Mouse (Mus musculus): ENCODE measurements at regions not wholly inside any gene's neighbourhood (a gene's known extent, or its start where the extent isn't known, plus 50 kb on each side); places are given as distances from the start of the nearest gene placed in this dataset.
"Not testable (repeated sequence)": the region's sequence is repeated elsewhere in the genome, so short reads cannot be mapped to it uniquely, and the experiment has no call there.

DNA sequence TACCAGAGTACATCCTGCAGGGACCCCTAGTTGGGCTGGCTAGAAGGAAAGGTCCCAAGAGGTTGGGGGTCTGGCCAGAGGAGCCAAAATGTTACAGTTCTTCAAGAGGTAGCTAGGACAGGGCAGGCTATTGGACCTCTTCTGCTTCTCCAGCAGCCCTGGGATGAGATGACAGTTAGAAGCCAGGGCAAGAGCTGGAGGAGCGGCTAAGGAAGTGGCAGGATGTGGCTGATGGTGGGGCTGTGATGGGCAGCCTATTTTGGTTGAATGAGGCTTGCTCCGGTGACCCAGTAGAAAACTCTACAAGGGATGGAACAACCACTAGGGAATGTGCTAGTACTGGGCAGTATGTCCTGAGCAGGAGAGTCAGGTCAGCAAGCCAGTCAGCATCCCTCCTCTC lies 82.8 kb downstream of the Ddx11 start:
- DNase-seq (ENCODE audit: low read depth, low spot score), result no peak

DNA sequence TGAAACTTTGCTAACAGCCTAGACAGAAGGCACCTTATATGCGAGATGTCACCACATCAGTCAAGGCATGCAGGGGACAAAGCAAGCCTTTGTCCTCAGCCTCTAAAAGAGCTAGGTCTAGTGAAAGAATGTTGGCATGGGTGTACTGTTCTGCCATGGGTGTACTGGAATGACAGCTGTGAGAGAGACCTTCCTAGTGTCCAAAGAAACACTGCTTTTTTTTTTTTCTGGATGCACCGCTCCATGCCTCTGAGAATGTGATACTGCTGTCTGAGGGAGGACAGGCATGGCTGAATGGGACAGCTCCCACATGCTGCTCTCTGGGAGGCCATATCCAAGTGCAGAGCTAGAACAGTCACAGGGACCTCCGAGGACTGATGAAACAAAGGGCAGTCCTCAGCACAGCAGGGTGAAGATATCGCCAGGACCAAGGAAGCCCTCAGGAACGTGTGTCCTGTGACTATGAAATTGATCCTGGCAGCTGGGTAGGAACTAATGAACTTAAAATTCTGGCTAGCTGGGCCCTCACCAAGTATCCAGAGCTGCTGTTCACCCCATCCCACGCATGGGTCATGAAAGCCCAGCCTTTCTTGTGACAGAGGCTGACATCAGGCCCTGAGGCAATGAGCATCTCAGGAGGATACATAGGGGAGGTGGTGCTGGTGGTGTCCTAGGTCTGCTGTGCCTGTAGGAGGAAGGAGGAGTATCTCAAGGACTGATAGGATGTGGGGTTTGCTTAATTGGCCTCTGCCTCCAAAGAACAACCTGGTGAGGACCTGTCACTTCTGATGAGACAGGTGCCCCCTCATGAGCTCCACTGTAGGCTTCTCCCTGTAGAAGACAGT lies 84.6 kb downstream of the Ddx11 start:
- DNase-seq (ENCODE audit: low read depth, low spot score), result not testable (repeated sequence)

DNA sequence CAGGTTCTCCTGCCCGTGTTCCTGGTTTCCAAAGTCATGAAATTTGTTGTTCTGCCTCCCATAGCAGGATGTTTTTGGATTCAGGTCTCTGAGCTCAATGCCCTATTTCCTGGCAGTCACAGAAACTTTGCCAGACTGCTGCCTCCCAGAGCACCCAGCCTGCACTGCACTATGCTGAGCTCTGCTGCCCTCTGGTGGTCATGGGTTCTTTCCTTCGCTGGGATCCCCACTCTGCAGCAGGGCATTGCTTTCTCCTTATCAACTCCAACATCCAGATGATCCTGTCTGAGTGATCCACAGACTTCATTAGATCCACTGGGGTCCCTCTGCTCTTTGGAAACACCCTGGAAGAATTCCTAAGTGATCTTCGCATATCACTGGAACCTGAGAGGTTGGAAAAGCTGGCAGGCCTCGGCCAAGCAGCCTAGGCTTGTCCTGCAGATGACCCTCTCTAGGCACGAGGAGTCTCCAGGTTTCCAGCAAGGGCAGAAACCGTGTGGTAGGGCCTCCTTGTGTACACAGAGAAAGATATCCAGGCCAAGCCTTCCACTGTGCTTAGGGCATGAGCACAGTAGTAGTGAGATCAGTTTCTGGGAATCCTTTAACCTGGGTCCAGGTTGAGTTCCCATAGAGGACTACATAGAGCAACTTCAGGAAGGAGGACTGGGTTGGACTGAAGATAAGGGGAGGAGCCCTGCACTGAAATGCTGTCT lies 85.6 kb downstream of the Ddx11 start:
- DNase-seq (ENCODE audit: low read depth, low spot score), result not testable (repeated sequence)

DNA sequence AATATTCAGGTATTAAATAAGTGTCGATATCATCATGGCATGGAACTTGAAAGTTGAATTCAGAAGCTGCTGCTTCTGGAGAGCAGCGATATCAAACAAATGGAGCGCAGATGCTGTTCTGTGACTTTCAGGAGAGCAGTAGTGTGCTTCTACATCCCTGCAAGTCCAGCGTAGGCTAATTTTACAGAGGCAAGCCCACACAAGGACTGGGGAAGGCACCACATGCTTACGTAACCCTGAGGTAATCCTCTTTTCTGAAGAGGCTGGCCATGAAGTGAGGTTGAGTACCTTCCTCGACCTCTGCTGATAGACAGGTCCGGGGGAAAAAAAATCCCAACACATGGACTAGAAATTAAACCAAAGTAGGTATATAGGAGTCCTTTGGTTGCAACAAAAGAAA lies 88.2 kb downstream of the Ddx11 start:
- no peak for DNase-seq (ENCODE audit: low read depth, low spot score)

DNA sequence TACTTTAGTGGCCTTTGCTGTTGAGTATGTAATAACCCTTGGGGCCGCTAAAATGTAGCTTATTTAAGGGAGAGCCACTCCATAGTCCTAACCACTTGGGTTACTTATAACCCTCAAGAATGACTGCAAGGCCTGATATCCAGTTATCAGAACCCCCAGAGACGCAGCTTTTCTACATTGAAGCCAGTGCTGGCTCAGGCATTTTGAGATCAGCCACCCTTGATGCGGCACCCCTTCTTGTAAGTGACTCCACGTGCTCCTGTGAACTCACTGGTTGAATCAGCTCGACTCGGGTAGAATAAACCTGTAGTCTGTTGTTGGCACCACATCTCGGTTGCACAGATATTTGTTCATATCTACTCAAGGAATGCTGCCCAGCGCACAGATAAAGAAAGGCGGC lies 89.3 kb downstream of the Ddx11 start:
- no peak for DNase-seq (ENCODE audit: low read depth, low spot score)

DNA sequence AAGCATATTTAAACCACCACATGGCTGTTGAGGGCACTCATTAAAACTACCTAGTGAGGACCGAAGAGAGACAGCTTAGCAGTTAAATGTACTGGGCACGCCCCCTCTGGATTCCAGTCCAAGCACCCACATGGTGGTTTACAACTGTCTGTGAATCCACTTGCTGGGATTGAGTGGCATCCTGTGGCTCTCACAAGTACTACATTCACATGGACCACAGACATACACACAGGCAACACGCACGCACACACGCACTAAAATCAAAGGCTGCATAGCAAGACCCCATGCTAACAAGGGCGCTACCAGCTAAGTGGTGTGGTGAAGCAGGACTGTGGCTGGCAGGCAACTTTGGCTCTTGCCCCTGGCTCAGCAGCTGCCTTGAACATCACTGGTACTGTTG lies 95.0 kb downstream of the Ddx11 start:
- DNase-seq (ENCODE audit: low read depth, low spot score), result no peak

DNA sequence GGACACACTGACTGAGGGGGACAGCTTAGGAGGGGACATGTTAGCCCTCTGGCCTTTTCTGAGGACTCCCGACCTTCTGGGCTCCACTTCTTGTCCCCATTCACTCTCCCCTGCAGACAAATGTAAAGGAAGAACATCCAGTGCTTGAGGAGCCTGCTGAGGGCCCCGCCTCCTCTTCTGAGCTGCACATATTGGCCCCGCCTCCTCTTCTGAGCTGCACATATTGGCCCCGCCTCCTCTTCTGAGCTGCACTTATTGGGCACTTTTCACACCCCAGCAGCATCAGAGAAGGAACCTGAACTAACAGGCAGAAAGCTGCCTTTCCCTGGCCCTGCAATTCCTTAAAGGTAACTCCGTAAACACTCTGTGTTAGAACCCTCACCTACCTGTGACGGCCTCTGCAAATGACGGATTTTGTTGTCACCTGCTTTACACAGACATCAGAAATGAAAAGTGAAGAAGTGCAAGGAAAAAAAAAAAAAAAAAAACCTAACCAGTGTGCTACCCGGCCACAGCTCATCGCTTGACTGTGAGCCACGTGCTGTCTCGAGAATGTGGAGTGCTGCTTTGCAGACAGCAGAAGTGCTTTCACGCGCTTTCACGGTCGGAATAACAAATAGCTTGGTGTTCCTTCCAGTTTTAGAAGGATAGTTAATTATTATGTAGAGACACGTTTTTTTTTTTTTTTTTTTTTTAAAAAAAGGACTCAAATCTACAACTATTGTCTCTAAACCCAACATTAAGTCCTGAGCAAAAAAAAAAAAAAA lies 96.5 kb downstream of the Ddx11 start:
- DNase-seq (ENCODE audit: low read depth, low spot score), result no peak

DNA sequence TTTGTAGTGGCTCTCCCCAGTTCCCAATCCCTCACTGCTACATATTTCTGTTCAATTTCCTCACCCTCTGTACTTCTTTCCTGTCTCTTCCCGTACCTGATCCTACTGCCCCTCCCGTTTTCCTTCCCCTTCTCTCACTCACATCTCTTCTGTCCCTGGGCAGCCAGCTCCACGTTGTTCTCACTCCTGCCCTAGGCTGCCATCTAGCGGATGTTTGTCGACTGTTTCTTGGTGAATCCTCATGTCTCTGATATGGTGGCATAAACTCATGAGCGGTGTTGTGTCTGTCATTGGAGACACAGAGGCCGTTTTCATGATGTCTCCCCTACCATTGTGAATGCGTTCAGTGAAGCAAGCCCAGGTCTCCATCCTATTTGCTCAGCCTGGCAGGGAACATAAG lies 97.9 kb downstream of the Ddx11 start:
- peak; percentile 83 for DNase-seq (ENCODE audit: low read depth, low spot score)

DNA sequence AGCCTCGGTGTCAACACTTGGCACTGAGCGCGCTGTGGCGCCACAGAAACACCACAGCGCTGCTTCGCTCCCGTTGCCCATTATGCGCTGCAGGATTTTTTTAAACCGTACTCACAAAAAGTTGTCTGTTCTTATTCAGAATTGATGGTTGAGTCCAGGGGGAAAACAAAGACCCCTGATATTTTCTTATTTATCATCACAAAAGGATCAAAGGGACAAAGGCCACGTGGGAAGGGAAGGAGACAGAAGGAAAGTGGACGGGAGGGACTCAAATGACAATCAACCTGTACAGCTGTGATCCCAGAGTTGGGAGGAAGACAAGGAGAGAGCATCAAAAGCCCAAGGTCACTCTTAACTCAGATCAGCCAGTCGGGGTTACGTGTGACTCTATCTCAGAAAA lies 100.4 kb downstream of the Ddx11 start:
- DNase-seq (ENCODE audit: low read depth, low spot score), result no peak

DNA sequence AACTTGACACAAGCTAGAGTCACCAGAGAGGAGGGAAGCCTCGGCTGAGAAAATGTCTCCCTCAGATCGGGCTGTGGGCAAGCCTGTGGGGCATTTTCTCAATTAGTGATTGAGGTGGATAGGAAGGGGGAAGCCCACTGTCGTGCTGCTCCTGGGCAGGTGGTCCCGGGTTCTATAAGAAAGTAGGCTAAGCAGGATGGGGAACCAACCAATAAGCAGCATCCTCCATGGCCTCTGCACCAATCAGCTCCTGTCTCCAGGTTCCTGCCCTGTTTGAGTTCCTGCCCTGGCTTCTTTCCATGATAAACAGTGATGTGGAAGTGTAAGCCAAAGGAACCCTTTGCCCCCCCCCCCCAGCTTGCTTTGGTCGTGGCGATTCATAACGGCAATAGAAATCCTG lies 100.9 kb downstream of the Ddx11 start:
- DNase-seq (ENCODE audit: low read depth, low spot score), result no peak

DNA sequence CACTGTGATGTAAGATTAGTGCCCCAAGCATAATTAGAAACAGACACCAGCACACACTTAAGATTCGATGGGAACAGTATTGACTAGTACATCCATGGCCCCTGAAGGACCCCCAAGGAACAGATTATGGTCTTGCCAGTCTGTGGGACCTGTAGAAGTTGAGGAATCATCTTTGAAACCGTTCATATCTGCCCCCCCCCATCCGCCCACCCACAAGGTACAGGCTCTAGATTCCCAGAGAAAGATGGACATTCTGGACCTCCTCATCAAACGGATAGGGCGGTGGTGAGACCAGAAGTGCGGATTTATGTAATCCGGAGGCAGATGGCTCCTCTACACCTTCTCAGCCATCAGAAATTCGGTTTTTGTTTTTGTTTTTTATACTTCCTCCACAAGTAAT lies 109.1 kb downstream of the Ddx11 start:
- DNase-seq (ENCODE audit: low read depth, low spot score), result no peak

DNA sequence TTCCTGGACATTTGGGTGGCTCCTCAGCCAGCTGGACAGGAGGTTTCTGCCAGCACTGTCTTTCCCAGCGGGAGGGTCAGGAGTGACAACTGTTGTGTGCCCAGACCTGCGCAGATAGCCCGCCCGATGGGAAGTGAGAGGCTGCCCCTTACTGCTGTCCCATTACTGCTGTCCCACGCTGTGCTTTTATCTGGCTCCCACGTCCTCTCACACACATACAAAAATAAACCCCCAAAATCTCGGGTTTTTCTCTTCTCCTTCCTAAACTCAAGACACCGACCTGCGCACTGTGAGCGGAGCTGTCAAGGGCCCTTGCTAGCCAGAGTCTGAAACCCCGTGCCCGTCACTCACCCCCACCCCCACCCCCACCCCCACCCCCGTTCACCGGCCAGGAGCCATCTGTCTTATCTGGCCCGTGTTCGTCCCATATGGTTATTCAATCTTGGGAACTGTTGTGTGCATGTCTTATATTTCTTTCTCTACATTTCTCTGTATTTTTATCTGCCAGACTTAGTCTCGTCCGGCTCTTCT lies 109.6 kb downstream of the Ddx11 start:
- DNase-seq (ENCODE audit: low read depth, low spot score), result no peak

DNA sequence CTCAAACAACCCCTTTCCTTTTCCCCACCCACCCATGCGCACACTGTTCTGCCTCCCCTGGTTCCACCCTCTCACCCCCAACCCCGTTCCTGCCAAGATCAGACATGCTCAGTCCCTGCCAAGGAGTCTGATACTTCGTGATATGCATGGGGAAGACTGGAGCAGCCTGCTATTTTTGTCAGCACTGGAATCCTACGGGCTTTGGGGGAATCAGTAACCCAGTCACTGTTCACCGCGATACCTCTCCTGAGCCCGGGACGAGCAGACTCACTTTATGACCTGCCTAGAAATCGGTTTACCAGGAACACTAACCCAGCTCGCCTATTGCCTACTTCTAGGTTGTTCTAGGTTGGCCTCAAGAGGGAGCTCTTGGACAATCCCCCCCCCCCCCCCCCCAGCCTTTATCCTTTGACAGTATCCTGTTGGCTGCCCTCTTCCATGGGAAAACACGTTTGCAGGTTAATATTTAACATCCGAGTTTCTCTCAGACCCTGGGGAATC lies 110.2 kb downstream of the Ddx11 start:
- DNase-seq (ENCODE audit: low read depth, low spot score), result no peak

DNA sequence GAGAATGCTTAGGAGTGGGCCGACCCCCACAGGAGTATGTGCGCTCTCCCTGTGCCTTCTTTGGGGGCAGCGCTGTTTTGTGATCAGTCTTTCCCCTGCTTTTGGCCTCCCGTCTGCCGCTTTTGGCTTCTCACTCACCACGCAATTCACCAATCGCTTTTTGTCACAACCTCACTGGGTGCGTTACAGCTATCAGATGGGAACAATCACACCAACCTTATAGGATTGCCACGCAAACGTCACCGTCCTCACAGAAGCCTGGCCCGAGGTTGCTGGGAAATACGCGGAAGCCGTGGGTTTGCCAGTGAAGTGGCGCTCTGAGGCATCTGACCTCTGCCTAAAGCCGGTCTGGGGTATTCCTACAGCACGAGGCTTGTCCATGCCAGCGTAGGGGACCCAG lies 111.1 kb downstream of the Ddx11 start:
- DNase-seq (ENCODE audit: low read depth, low spot score), result no peak

DNA sequence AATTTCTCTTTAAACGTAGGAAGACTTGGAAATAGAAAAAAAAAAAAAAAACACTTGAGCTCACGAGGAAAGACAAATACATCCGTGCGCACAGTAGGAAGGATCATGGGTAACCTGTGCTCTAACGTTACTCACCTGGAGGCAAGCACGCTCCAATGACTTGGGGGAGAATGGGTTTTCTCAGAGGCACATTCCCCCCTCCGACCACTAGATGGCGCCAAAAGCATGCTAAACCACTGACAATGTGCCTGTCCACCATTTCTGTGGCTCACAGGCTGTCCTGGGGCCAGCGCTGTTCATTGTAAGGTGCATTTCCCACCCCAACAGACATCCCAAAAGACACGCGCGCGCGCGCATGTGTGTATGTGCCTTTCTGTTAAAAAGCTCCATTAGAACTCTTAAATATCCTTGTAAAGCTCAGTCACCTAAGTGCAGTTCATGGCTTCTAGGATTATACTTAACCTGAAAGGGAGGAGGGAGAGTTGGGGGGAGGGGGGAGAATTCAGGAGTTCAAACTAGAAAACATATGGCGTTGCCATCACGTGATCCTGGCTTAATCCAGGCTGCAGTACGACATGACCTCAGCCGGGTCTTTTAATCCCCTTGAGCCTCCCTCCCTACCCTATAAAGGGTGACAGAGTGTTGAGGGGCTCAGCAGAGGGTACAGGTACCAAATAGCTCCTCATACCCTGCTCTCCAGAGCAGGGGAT lies 111.9 kb downstream of the Ddx11 start:
- peak; percentile 87 for DNase-seq (ENCODE audit: low read depth, low spot score)

DNA sequence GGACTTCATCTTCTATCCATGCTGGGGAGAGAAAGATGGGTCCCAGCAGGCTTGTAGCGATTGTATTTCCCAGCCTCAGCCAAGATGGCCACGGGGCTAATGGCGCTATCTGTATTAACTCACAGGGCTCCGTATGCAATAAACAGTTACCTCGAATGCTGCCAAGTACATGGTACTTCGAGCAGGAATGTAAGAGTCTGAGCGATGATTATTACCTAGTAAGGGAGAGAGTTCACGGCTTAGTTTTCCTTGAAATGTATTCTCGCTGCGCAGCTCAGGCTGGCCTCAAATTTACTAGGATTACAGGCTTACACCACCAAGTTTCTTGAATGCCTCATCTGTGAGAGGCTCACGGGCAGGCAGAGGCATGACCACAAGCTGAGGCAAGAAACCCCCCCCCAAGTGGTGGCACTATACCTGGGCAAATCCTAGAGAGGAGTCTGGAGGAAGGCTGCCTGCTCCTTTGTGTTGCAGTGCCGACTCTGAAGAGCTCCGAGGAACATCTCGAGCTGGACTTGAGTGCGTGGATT lies 112.6 kb downstream of the Ddx11 start:
- DNase-seq (ENCODE audit: low read depth, low spot score), result peak; percentile 16

DNA sequence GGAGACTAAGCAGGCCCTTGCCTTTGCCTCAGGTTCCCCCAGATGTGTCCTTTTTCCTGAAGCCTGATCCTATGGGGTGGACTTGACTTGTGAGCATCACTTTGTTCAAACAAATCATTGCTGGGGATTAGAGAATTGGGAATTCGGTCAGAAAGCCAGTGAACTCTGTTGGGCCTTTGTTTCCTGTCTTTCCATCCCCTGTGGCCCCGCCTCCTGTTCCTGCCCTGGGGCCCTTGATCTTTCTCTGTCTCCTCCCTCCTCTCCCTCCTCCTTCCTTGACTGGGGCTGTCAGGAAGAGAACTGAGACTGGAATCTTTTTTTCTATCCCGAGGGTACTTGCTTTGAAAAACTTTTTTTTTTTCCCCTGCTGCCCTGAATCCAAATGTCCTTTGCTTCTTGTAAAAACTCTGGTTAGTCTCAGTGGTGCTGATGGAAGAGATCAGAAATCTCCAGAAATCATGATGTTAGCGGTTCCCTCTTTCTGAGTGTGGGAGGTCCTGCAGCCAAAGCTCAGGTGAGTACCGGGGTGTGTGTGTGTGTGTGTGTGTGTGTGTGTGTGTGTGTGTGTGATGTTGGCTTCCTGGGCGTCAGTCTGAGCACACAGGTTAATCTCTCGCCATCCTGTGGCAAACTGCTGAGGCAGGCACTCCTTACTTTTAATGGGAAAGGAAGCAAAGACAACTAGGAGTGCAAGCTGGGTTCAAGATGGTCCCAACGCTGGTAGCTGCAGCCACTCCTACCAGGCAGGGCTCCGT lies 118.7 kb downstream of the Ddx11 start:
- DNase-seq (ENCODE audit: low read depth, low spot score), result no peak

DNA sequence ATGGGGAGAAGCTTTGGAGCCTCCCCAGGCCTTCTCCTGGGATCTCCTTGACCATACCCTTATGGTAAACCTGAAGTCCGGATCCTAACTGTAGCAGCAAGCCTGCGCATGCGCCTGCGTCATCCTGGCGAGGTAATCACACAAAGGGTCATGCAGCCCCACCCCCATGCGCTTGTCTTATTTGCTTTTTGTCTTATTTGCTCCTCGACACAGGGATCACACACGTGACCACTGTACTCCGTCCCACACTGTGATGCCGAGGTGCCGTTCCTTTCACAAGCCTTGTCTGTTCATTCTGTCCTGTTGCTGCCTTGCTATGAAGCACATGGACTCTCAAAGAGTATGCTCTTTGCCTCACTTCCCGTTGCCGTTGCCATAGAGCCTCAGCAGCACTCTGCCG lies 120.9 kb downstream of the Ddx11 start:
- DNase-seq (ENCODE audit: low read depth, low spot score), result no peak

DNA sequence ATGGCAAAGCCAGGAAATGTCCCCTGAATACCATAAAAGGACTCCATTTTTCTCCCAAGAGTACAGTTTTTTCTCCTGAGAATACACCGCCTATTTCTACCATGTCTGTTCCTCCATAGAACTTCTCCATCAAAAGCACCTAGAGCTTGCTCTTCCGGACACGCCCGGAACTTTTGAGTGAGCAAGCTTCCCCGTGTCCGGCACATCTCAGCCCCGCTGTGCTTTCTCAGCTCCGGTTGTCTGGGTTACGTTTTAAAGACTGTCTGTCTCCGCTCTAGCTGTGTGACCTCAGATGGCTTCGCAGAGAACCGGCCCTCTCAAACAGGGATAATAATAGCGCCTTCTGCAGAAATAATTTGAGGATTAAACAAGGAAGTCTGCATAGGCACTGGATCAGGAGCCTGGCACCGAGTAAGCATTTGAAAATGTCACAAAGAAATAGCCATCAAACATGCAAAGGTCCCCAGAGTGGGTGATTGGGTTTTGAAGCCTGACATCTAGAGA lies 122.8 kb downstream of the Ddx11 start:
- no peak for DNase-seq (ENCODE audit: low read depth, low spot score)

DNA sequence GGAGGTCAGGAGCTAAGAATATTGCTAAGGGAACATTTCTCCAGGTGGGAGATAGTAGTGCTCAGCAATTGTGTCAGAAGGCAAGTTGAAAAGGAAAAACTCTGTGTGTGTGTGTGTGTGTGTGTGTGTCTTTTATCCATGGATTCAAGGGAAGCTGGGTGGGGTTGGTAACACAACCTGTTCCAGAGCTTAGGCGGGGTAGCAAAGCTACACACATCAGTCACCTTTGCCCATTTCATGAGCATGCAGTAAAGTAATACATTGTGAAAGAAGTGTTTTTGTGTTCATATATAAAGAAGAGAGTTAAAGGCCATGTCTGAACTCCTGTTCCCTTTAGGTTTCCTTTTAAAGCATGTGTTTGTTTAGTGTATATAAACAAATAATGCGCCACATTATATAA lies 128.2 kb downstream of the Ddx11 start:
- no peak for DNase-seq (ENCODE audit: low read depth, low spot score)
